Mouse (Mus musculus) kidney, embryonic 15.5 days (tissue): ENCODE measurements at regions not wholly inside any gene's neighbourhood (a gene's known extent, or its start where the extent isn't known, plus 50 kb on each side); places are given as distances from the start of the nearest gene placed in this dataset.

Source experiments
- ATAC-seq: fragments of 200-750 bp; cut with Nextera tagmentation; replicated peaks from 2 replicates; pipeline ENCODE4 v1.8.0; 2017; ENCODE audit warnings: moderate TSS enrichment; ENCODE audit not compliant: low FRiP score
- H3K27ac ChIP-seq: fragments of 300-500 bp; sonication (generic); 2 replicates; pipeline ENCODE4 v1.5.1; 2015; ENCODE audit warnings: mild to moderate bottlenecking, inconsistent platforms
- H3K27me3 ChIP-seq: fragments of 300-500 bp; sonication (generic); 2 replicates; pipeline ENCODE4 v1.6.1; 2015; ENCODE audit warnings: inconsistent platforms
- H3K36me3 ChIP-seq: fragments of 300-500 bp; sonication (generic); 2 replicates; pipeline ENCODE4 v1.6.1; 2015; ENCODE audit warnings: inconsistent platforms
- H3K4me1 ChIP-seq: fragments of 300-500 bp; sonication (generic); 2 replicates; pipeline ENCODE4 v1.6.1; 2015; ENCODE audit warnings: inconsistent platforms
- H3K4me2 ChIP-seq: fragments of 300-500 bp; sonication (generic); 2 replicates; pipeline ENCODE4 v1.6.1; 2015; ENCODE audit warnings: moderate library complexity, mild to moderate bottlenecking, inconsistent platforms
- H3K4me3 ChIP-seq: fragments of 300-500 bp; sonication (generic); replicated peaks from 2 replicates; pipeline ENCODE4 v1.5.1; 2015; ENCODE audit warnings: mild to moderate bottlenecking, inconsistent platforms
- H3K9ac ChIP-seq: fragments of 300-500 bp; sonication (generic); 2 replicates; pipeline ENCODE4 v1.6.1; 2015; ENCODE audit warnings: mild to moderate bottlenecking, inconsistent platforms
- H3K9me3 ChIP-seq: fragments of 300-500 bp; sonication (generic); replicated peaks from 2 replicates; pipeline ENCODE4 v1.6.1; 2016; ENCODE audit warnings: inconsistent platforms
- WGBS: fragments of 180-500 bp; shearing (Covaris S2); methylation state at CpG from one replicate; pipeline ENCODE4 v1.1.7; 2015; ENCODE audit warnings: mixed read lengths; 5-methylcytosine and 5-hydroxymethylcytosine counted together

DNA sequence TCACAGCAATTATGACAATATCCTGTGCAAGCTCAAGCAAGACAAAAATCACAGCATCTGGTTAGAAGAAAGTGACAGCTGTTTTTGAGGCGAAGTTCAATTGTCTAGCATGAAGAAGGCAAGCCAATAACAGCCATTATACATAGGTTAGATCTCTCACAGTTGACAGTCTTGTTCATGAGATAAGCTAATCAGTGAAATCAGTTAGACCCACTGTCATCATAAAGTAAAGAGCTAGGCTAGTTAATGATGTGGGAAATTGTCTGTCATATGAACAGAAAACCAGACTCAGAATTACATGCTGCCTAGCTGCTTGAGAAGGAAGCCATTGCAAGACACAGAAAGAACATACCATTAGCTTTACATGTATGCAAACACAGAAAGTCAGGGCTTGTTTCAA is 470.2 kb upstream of the 5930422O12Rik start:
- Histone ChIP-seq H3K4me1 (no peaks in the 10 kb centered on the region), H3K9ac (no peak overlapping the region), H3K27ac (no peak overlapping the region), H3K4me2 (no peak overlapping the region), H3K36me3 (no peaks in the 10 kb centered on the region), H3K9me3 (no peaks in the 10 kb centered on the region), H3K4me3 (no peak overlapping the region), H3K27me3 (no peaks in the 10 kb centered on the region)
- no peak for ATAC-seq
- whole genome bisulfite sequencing: 83% methylated on average over 1 of the region's 1 CpGs

DNA sequence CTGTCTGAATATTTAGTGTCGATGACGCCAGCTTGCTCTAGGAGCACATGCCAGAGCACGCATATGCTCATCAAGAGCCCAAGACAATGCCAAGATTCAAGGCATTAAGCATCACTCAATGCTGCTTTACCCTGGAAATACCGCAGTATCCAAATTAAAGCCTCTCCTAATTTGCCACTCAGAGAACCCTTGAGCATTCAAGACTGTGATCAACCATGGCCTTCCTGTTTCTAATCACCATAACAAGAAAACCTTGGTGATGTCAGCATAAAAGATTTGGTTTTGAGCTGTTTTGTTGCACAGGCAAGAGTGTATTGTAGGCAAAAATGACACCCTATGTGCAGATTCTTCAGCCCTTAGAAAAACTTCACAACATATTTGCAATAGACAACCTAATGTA is 469.7 kb upstream of the 5930422O12Rik start:
- no peaks in the 10 kb centered on the region for H3K36me3 ChIP-seq
- H3K4me3 ChIP-seq: no peak overlapping the region
- H3K4me2 ChIP-seq: no peak overlapping the region
- H3K9ac ChIP-seq: no peak overlapping the region
- H3K27ac ChIP-seq: no peak overlapping the region
- no peaks in the 10 kb centered on the region for H3K9me3 ChIP-seq
- no peaks in the 10 kb centered on the region for H3K27me3 ChIP-seq
- no peaks in the 10 kb centered on the region for H3K4me1 ChIP-seq
- ATAC-seq: no peak
- 94% methylated on average over 4 of the region's 4 CpGs for WGBS

DNA sequence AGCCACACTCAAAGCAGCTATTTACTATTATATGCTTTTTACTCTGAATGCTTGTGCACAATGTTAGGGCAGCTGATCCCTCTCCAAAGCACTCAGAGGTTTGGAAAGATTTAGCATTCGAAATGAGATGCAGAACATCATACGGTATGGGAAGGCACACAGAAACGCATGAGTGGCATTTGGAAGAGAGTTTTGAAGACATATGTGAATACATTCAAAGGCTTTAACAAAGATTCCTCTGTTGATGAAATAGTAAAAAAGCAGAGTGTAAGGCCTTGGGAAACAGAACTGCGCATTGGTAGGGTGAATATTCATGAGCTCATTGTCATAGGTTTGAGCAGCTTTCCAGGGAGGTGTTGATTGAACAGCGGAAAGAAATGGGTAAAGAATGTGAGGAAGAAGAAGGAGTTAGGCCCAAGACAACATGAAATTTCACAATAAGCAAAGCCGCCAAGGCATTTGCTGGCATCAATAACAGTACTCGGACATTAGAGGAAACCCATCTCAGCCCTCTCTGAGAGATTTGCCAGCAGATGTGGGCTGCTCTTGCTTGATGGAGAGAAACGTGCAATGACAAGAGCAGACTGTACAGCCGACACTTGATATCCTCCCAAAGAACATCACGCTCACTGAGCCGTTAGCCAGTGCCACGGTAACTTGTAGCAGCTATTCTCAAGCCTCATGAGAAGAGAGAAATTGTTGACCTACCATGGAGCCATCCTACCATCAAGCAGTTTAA is 469.0 kb upstream of the 5930422O12Rik start:
- no peaks in the 10 kb centered on the region for H3K4me1 ChIP-seq
- H3K4me2 ChIP-seq: no peak overlapping the region
- H3K27ac ChIP-seq: no peak overlapping the region
- no peaks in the 10 kb centered on the region for H3K27me3 ChIP-seq
- H3K9me3 ChIP-seq: no peaks in the 10 kb centered on the region
- no peak overlapping the region for H3K9ac ChIP-seq
- no peak for ATAC-seq
- no peak overlapping the region for H3K4me3 ChIP-seq
- no peaks in the 10 kb centered on the region for H3K36me3 ChIP-seq
- WGBS: 86% methylated on average over 12 of the region's 12 CpGs

DNA sequence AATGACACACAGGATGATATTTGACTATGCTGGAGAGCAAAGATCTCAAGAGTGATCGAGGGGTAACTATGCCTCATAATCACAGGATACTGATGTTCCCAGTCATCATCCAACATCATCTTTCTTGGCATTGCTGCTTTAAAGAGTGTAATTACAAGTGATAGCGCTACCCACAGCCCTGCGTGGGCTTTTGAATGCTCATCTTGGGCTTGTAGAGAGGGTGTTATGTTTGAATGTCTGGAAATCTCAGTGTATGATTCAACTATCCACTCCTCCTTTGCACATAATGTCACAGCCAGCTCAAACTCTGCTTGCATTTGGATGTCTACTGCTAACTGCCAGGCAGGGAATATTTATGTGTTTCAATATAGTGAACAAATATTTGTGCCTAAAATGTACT is 438.3 kb upstream of the 5930422O12Rik start:
- no peak for ATAC-seq
- Histone ChIP-seq H3K4me2 (no peak overlapping the region), H3K4me1 (no peaks in the 10 kb centered on the region), H3K9ac (no peak overlapping the region), H3K4me3 (no peak overlapping the region), H3K27ac (no peak overlapping the region), H3K36me3 (no peaks in the 10 kb centered on the region), H3K9me3 (no peaks in the 10 kb centered on the region), H3K27me3 (no peaks in the 10 kb centered on the region)
- WGBS: 90% methylated on average over 3 of the region's 3 CpGs

DNA sequence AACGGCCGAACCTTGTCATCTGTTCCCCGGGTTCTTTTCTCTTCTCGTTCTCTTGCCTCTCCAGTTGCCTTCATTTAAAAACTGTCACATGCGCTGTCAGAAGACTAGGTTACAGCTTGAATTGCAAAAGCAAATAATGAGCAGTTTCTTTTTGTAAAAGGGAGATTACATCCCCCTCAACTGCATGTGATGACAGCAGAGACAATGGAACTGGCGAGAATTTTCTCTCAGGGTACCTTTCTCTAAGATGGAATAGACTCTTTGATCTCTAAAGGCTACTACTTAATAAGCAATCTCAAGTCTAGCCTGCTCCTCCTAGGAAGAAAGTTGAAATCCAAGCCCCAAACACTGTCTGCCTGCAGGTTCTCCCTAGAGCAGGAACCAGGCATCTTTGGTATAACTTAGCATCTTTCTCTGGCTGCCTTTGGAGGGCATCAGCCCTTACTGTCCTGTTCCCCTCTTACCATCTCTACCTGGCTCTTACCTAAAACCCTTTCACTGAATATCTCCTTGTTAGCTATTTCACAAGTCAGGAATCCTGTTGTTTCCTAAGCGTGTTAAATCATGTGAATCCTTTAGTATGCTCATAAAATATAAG is 424.4 kb upstream of the 5930422O12Rik start:
- Histone ChIP-seq H3K4me2 (no peak overlapping the region), H3K4me1 (no peaks in the 10 kb centered on the region), H3K27me3 (no peaks in the 10 kb centered on the region), H3K27ac (no peak overlapping the region), H3K9me3 (no peaks in the 10 kb centered on the region), H3K36me3 (no peaks in the 10 kb centered on the region), H3K9ac (no peak overlapping the region), H3K4me3 (no peak overlapping the region)
- WGBS: 49% methylated on average over 7 of the region's 7 CpGs
- ATAC-seq: no peak

DNA sequence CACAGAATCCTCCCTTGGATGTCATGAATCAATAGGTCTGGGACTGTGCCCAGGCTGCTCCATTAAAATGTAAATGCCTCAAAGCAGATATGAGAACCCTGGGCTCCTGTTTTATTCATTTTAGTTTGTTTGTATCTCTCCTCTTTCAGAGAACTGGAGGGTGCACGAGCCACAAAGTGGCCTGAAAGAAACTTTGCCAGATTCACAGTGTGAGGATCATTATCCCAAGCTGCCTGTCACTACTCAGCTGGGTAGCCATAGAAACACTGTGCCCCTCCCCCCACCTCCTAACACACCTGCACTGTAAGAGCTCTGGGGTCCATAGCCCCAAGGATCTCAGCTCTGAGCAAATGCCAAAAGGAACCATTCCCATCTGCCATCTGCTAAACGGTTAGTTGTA is 423.9 kb upstream of the 5930422O12Rik start:
- no peaks in the 10 kb centered on the region for H3K4me1 ChIP-seq
- no peak overlapping the region for H3K4me2 ChIP-seq
- no peaks in the 10 kb centered on the region for H3K36me3 ChIP-seq
- H3K9me3 ChIP-seq: no peaks in the 10 kb centered on the region
- WGBS: 53% methylated on average over 2 of the region's 2 CpGs
- no peak overlapping the region for H3K9ac ChIP-seq
- no peaks in the 10 kb centered on the region for H3K27me3 ChIP-seq
- no peak for ATAC-seq
- H3K4me3 ChIP-seq: no peak overlapping the region
- H3K27ac ChIP-seq: no peak overlapping the region

DNA sequence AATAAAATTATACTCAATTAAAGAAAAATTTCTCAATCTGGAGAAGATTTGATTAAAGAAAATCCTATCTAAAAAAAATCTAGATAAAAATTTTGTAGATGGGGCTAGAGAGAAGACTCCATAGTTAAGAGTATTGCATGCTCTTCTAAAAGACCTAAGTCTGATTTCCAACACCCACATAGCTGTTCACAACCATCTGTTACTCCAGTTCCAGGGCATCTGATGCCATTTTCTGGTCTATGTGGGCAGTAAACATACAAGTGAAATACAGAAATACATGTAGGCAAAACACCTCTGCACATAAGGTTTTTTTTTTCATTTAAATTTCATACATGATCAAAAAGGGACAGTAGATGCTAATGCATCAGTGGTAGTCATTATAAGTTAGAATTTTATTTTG is 418.4 kb upstream of the 5930422O12Rik start:
- H3K4me3 ChIP-seq: no peak overlapping the region
- H3K27me3 ChIP-seq: no peaks in the 10 kb centered on the region
- no peak overlapping the region for H3K9ac ChIP-seq
- H3K9me3 ChIP-seq: no peaks in the 10 kb centered on the region
- no peak for ATAC-seq
- no peak overlapping the region for H3K4me2 ChIP-seq
- H3K36me3 ChIP-seq: no peaks in the 10 kb centered on the region
- no peak overlapping the region for H3K27ac ChIP-seq
- no peaks in the 10 kb centered on the region for H3K4me1 ChIP-seq

DNA sequence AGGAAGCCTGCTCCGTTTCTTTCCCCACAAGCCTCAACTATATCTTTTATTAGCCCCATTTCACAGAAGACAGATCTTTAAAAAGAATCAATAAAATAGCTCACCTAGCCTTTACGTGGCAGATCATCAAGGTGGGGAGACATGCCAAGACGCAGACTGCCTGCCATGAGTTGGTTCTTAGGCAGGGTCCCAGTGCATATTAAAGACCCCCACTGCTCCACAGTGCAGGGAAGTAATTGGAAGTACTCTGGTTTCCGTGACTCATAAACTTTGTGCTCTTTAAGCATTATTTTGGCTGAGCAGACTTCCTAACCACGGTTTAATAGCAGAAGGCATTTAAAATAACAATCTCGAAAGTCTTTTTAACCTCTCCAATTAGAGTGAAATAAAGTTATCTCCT is 415.7 kb upstream of the 5930422O12Rik start:
- Histone ChIP-seq H3K4me1 (no peaks in the 10 kb centered on the region), H3K36me3 (no peaks in the 10 kb centered on the region), H3K4me2 (no peak overlapping the region), H3K27ac (no peak overlapping the region), H3K9me3 (no peaks in the 10 kb centered on the region), H3K27me3 (no peaks in the 10 kb centered on the region), H3K9ac (no peak overlapping the region), H3K4me3 (no peak overlapping the region)
- WGBS: 65% methylated on average over 6 of the region's 6 CpGs
- no peak for ATAC-seq

DNA sequence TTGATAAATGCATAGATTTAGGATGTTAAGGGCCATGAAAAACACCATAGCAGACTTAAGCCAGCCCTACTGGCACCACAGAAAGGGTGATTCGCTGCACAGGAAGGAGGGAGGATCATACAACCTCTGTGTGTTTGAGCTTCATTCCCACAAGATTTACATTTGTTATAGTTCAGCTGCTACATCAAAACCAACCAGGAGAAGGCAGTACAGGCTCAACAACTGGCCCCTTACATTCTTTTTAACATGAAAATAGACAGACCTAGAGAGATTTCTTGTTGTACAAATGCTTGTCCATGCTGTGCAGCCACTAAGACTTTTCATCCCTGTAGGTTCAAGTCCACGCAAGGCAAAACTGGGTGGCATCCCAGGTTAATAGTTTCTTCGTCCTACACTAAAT is 412.6 kb upstream of the 5930422O12Rik start:
- Histone ChIP-seq H3K9ac (no peak overlapping the region), H3K4me2 (no peak overlapping the region), H3K9me3 (no peaks in the 10 kb centered on the region), H3K27ac (no peak overlapping the region), H3K36me3 (no peaks in the 10 kb centered on the region), H3K27me3 (no peaks in the 10 kb centered on the region), H3K4me1 (no peaks in the 10 kb centered on the region), H3K4me3 (no peak overlapping the region)
- 69% methylated on average over 3 of the region's 3 CpGs for WGBS
- ATAC-seq: no peak

DNA sequence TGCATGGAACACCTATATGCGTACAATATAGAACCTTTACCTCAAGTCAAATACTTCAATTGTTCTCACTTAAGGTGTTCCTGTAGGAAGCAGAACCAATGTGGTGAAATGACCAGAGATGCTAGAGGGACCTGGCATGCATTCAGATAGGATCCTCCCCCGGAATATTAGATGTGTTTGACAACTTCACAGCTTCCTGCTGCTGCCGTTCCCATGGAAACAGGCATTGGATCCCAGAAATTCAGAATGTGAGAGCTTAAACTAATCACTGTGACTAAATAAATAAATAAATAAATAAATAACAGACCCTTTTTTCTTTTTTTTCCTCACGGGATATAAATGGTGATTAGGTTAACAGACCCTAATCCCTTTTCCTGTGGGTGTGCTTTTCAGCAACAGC is 401.5 kb upstream of the 5930422O12Rik start:
- Histone ChIP-seq H3K27me3 (no peaks in the 10 kb centered on the region), H3K9me3 (no peaks in the 10 kb centered on the region), H3K4me3 (no peak overlapping the region), H3K36me3 (no peaks in the 10 kb centered on the region), H3K4me2 (no peak overlapping the region), H3K9ac (no peak overlapping the region), H3K4me1 (no peaks in the 10 kb centered on the region), H3K27ac (no peak overlapping the region)
- ATAC-seq: no peak
- 77% methylated on average over 4 of the region's 4 CpGs for whole genome bisulfite sequencing

DNA sequence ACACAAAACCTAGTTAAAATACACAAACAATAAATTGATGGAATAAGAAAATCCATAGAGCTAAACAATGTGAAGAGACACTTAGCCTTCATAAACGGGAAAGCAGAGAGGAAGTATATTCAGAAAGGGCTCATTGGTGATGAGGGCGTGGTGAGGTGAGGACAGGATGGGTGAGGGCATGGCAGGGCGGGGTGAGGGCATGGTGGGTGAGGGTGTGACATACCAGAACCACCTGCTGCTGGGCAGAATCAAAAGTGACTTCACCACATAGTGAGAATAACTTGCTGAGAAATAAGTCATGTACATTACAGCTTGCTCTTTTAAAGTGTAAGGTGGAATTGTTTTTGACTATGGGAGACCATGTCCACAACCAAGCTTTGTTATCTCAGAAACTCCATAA is 399.1 kb upstream of the 5930422O12Rik start:
- no peak overlapping the region for H3K9ac ChIP-seq
- no peak overlapping the region for H3K4me2 ChIP-seq
- 77% methylated on average over 3 of the region's 3 CpGs for WGBS
- no peak for ATAC-seq
- H3K4me1 ChIP-seq: no peaks in the 10 kb centered on the region
- no peak overlapping the region for H3K27ac ChIP-seq
- H3K36me3 ChIP-seq: no peaks in the 10 kb centered on the region
- no peak overlapping the region for H3K4me3 ChIP-seq
- H3K9me3 ChIP-seq: no peaks in the 10 kb centered on the region
- H3K27me3 ChIP-seq: no peaks in the 10 kb centered on the region

DNA sequence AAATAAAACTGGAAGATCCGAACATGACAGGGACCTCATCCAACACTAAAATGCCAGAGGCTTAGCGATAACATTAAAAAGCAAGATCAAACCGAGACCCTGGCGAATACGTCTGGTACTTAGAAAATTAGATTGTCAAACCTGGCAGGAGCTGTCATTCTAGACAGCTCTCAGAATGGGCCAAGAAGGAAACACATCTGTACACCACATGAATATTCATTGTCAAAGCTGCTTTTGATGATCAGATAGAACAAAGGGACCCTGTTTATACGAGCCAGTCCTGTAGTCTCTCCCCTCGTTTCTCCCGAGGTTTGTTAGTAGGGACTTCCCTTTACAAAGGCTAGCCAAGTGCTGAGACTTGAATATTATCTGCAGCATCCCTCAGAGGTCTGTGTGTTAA is 376.5 kb upstream of the 5930422O12Rik start:
- H3K4me1 ChIP-seq: no peaks in the 10 kb centered on the region
- no peaks in the 10 kb centered on the region for H3K36me3 ChIP-seq
- no peak overlapping the region for H3K4me2 ChIP-seq
- H3K4me3 ChIP-seq: no peak overlapping the region
- H3K9ac ChIP-seq: no peak overlapping the region
- no peak overlapping the region for H3K27ac ChIP-seq
- H3K27me3 ChIP-seq: no peaks in the 10 kb centered on the region
- H3K9me3 ChIP-seq: no peaks in the 10 kb centered on the region; the same call in 1 of the 2 replicates
- no peak for ATAC-seq
- 79% methylated on average over 8 of the region's 8 CpGs for WGBS

DNA sequence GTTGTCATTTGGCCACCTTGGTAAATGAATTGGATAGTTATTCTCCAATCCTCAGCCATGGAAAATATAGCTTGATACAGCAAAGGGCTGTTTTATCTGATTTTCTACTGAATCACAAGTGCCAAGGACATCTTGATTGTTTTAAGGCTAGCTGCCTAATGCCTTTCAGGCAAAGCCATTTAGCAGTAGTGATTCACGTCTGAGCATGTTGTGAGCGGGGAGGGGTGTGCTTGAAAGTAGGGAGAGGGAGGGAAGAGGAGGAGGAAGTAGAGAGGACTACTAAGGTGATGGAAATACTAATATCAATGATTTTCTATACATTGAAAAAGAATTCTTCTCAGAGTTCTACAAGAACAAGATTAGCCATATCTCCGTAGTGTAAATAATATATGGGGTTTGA is 362.9 kb upstream of the 5930422O12Rik start:
- WGBS: 85% methylated on average over 3 of the region's 3 CpGs
- no peaks in the 10 kb centered on the region for H3K9me3 ChIP-seq

More for the DNA sequence above, 362.9 kb upstream of the 5930422O12Rik start:
- no peaks in the 10 kb centered on the region for H3K27me3 ChIP-seq
- ATAC-seq: no peak
- H3K4me3 ChIP-seq: no peak overlapping the region
- H3K4me1 ChIP-seq: no peaks in the 10 kb centered on the region
- no peaks in the 10 kb centered on the region for H3K36me3 ChIP-seq
- H3K4me2 ChIP-seq: no peak overlapping the region
- no peak overlapping the region for H3K9ac ChIP-seq
- no peak overlapping the region for H3K27ac ChIP-seq
